Mouse (Mus musculus): ENCODE results near the gene Gipc2.

- TF ChIP-seq CTCF (IDR thresholded peaks at IDR 0.05; ENCODE audit: borderline replicate concordance, insufficient read depth, low read depth, low read length) (no peak), POLR2A (IDR thresholded peaks at IDR 0.05; ENCODE audit: borderline replicate concordance, insufficient read depth, low read length) (no peak)
Measured at GRCm38 (mm10) chr3:152166099-152166423, at the start of gene Gipc2.

Measured in cerebellum, adult 2 months (tissue).